Mouse (Mus musculus): ENCODE results near the gene Hspa8.

DNA sequence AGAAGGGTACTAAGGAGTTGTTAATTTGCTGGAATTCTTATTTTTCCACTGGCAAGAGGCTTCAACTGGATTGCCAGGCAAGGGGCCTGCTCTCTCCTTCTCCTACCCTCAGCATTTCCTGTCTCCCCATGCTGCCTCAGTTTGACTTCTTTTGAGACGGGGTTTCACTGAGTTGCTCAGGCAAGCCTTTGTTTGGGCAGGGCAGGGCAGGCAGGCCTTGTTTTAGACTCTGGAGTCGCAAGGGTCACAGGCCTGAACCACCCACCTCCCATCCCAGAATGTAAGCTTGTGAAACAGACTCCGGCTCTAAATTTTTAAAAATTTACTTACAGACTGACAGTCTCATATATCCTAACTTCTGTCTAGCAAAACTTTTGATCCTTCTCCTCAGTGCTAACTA, 1.7 kb upstream of the Hspa8 start:
- TF ChIP-seq CTCF (IDR thresholded peaks at IDR 0.05; ENCODE audit: insufficient read depth, low read depth, low read length) (no peak), POLR2A (IDR thresholded peaks at IDR 0.05; ENCODE audit: insufficient read depth, low read depth, low read length) (no peak)

Data from olfactory bulb, adult 2 months (tissue).